Mouse (Mus musculus): ENCODE data around the gene Pdlim7. TPM values are rescaled to one million over a fixed set of nuclear protein-coding genes. Genes with fewer than 3 reads are reported as not detected.
A peak's percentile ranks its signal among the peaks of the same experiment; 100 is the strongest.

Pdlim7 gene
- polyA plus RNA-seq, 1 experiment from 2014 or later: 155 TPM

DNA sequence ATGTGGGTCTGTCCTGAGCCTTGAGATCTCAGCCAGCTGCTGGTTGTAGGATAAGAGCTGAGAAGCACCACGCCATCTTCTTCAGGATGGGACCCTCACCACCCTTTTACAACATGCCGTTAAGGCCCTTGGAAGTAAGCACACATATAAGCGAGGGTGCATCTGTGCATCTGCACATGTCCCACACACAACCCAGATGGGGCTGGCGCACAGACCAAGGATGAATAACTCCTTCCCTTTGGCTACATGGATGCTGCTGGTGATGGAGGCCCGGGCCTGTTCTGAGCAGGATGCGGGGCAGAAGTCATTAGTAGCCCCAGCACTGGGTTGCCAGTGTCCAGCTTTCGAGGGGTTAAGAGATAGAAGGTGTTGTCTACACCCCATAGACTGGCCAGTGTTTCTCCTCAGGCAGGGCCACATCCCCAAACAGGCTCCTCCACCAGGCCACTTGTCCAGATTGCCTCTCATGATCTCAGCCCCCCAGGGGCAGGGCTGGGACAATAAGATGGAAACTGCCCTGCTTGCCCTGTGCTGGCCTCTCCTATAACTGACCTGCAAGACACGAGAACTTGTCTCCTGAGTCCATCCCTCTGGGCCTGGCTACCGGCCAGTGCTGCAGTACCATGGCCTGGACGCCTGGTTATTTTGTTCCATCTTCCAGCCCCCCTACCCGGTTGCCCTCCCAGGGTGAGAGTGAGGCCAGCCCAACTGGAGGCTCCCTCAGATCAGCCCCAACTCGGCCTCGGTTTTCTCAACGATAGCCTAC lies 27.3 kb downstream of the Pdlim7 start:
- no peak overlapping the region for H3K27ac ChIP-seq (replicated peaks; ENCODE audit: low read depth, low read length)
- H3K27me3 ChIP-seq (ENCODE audit: control insufficient read depth, insufficient read depth, low read length): no peaks in the 10 kb centered on the region
- peak overlapping the region; percentile 98 for H3K4me2 ChIP-seq (ENCODE audit: low read depth, severe bottlenecking)
- H3K4me3 ChIP-seq (ENCODE audit: low read depth, low read length): peak overlapping the region; percentile 100
- ATAC-seq (ENCODE audit: insufficient number of reproducible peaks, low FRiP score, low TSS enrichment, low read depth) (0 out of 2 replicates have a peak, but pooled peaks have one; percentile 5), DNase-seq (ENCODE audit: low spot score) (peak; percentile 43)
- peaks cover 14% of the 10 kb centered on the region; the same call in 1 of the 2 replicates for H3K36me3 ChIP-seq (ENCODE audit: control insufficient read depth, insufficient read depth, low read length)
- no peaks in the 10 kb centered on the region for H3K9me3 ChIP-seq (ENCODE audit: control insufficient read depth, low read length)
- H3K4me1 ChIP-seq (ENCODE audit: control insufficient read depth, insufficient read depth, low read length): peaks cover 37% of the 10 kb centered on the region
- 40% methylated on average over 14 of the region's 14 CpGs for WGBS
- peak overlapping the region; percentile 100 for H3K9ac ChIP-seq (ENCODE audit: low read length)

GRCm38 (mm10) chr13:55484520-55485088 lies 28.9 kb downstream of the Pdlim7 start:
- 22% methylated on average over 7 of the region's 7 CpGs for WGBS
- Histone ChIP-seq H3K27ac (replicated peaks; ENCODE audit: low read depth, low read length) (no peak overlapping the region), H3K4me3 (ENCODE audit: low read depth, low read length) (peak overlapping the region; percentile 6; the same call in 1 of the 2 replicates), H3K9ac (ENCODE audit: low read length) (peak overlapping the region; percentile 37), H3K4me1 (ENCODE audit: control insufficient read depth, insufficient read depth, low read length) (peaks cover 37% of the 10 kb centered on the region), H3K27me3 (ENCODE audit: control insufficient read depth, insufficient read depth, low read length) (no peaks in the 10 kb centered on the region), H3K4me2 (ENCODE audit: low read depth, severe bottlenecking) (peak overlapping the region; percentile 34), H3K9me3 (ENCODE audit: control insufficient read depth, low read length) (no peaks in the 10 kb centered on the region), H3K36me3 (ENCODE audit: control insufficient read depth, insufficient read depth, low read length) (peaks cover 28% of the 10 kb centered on the region)
- no peak for ATAC-seq (ENCODE audit: insufficient number of reproducible peaks, low FRiP score, low TSS enrichment, low read depth)
- no peak for DNase-seq (ENCODE audit: low spot score)

DNA sequence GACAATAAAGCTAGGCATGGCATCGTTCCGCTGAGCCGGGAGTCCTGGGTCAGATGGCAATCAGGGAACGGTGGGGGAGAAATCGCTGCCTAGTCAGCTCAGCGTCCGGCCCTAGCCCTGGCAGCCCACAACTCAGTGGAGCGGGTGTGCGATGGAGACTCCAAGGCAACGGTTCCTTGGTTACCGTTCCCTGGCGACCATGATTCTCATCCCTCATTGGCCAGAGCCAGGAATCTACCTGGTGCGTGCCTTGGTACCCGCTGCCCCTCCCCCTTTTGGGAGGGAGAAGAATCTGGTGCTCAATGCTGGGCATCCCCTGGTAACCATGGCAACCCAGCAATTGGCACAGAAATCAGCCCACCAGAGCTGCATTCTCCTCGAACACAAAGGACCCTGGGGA lies 29.9 kb downstream of the Pdlim7 start:
- Histone ChIP-seq H3K27me3 (ENCODE audit: control insufficient read depth, insufficient read depth, low read length) (no peaks in the 10 kb centered on the region), H3K36me3 (ENCODE audit: control insufficient read depth, insufficient read depth, low read length) (peaks cover 38% of the 10 kb centered on the region), H3K27ac (replicated peaks; ENCODE audit: low read depth, low read length) (no peak overlapping the region), H3K9ac (ENCODE audit: low read length) (no peak overlapping the region), H3K4me2 (ENCODE audit: low read depth, severe bottlenecking) (no peak overlapping the region), H3K9me3 (ENCODE audit: control insufficient read depth, low read length) (no peaks in the 10 kb centered on the region), H3K4me3 (ENCODE audit: low read depth, low read length) (no peak overlapping the region), H3K4me1 (ENCODE audit: control insufficient read depth, insufficient read depth, low read length) (peaks cover 37% of the 10 kb centered on the region)
- 72% methylated on average over 15 of the region's 15 CpGs for WGBS
- ATAC-seq (ENCODE audit: insufficient number of reproducible peaks, low FRiP score, low TSS enrichment, low read depth): no peak
- peak; percentile 46 for DNase-seq (ENCODE audit: low spot score)

- WGBS: 66% methylated on average over 9 of the region's 9 CpGs
- Histone ChIP-seq H3K4me3 (ENCODE audit: low read depth, low read length) (no peak overlapping the region), H3K27me3 (ENCODE audit: control insufficient read depth, insufficient read depth, low read length) (no peaks in the 10 kb centered on the region), H3K9me3 (ENCODE audit: control insufficient read depth, low read length) (no peaks in the 10 kb centered on the region), H3K27ac (replicated peaks; ENCODE audit: low read depth, low read length) (no peak overlapping the region), H3K36me3 (ENCODE audit: control insufficient read depth, insufficient read depth, low read length) (peaks cover 38% of the 10 kb centered on the region), H3K4me2 (ENCODE audit: low read depth, severe bottlenecking) (no peak overlapping the region), H3K9ac (ENCODE audit: low read length) (no peak overlapping the region), H3K4me1 (ENCODE audit: control insufficient read depth, insufficient read depth, low read length) (peaks cover 34% of the 10 kb centered on the region)
- DNase-seq (ENCODE audit: low spot score) (no peak), ATAC-seq (ENCODE audit: insufficient number of reproducible peaks, low FRiP score, low TSS enrichment, low read depth) (no peak)
Measured at GRCm38 (mm10) chr13:55483071-55483470, 30.4 kb downstream of the Pdlim7 start.

DNA sequence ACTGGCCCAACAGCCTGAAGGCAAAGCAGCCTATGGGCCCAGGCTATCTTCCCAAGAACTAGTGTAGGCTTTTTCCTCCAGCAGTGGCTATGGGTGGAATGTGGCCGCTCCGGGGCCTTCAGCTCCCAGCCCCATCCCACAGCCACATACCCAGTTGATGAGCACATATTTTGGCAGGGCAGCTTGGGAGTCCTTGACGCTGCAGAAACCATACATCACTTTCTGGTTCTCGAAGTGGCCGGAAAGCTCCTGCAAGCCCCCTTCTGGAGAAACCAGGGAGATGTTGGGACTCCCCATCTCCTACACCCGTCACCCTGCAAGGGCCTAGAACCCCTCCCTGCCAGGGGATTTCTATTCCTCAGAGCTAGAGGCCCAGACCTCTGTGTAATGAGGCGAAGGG lies 30.9 kb downstream of the Pdlim7 start:
- peaks cover 38% of the 10 kb centered on the region for H3K36me3 ChIP-seq (ENCODE audit: control insufficient read depth, insufficient read depth, low read length)
- no peaks in the 10 kb centered on the region for H3K9me3 ChIP-seq (ENCODE audit: control insufficient read depth, low read length)
- peaks cover 34% of the 10 kb centered on the region for H3K4me1 ChIP-seq (ENCODE audit: control insufficient read depth, insufficient read depth, low read length)
- H3K4me3 ChIP-seq (ENCODE audit: low read depth, low read length): no peak overlapping the region
- H3K27ac ChIP-seq (replicated peaks; ENCODE audit: low read depth, low read length): no peak overlapping the region
- ATAC-seq (ENCODE audit: insufficient number of reproducible peaks, low FRiP score, low TSS enrichment, low read depth): no peak
- WGBS: 86% methylated on average over 7 of the region's 7 CpGs
- H3K27me3 ChIP-seq (ENCODE audit: control insufficient read depth, insufficient read depth, low read length): no peaks in the 10 kb centered on the region
- no peak overlapping the region for H3K9ac ChIP-seq (ENCODE audit: low read length)
- H3K4me2 ChIP-seq (ENCODE audit: low read depth, severe bottlenecking): no peak overlapping the region
- no peak for DNase-seq (ENCODE audit: low spot score)

DNA sequence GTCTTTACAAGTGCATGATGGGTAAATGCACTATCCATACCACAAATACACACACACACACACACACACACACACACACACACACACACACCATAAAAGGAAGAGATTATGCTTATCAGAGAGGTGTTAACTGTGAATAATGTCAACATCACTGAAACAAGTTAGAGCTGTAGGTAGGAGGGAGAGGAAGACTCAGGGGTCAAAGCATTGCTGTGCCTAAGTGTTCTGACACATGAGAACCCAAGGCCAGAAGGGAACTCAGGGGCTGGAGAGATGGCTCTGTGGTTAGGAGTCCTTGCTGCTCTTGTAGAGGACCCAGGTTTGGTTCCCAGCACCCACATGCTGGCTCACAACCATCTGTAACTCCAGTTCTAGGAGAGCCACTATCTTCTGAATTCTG lies 33.5 kb downstream of the Pdlim7 start:
- H3K4me3 ChIP-seq (ENCODE audit: low read depth, low read length): no peak overlapping the region
- H3K27me3 ChIP-seq (ENCODE audit: control insufficient read depth, insufficient read depth, low read length): no peaks in the 10 kb centered on the region
- no peak overlapping the region for H3K4me2 ChIP-seq (ENCODE audit: low read depth, severe bottlenecking)
- H3K36me3 ChIP-seq (ENCODE audit: control insufficient read depth, insufficient read depth, low read length): peaks cover 52% of the 10 kb centered on the region
- no peak overlapping the region for H3K9ac ChIP-seq (ENCODE audit: low read length)
- ATAC-seq (ENCODE audit: insufficient number of reproducible peaks, low FRiP score, low TSS enrichment, low read depth) (no peak), DNase-seq (ENCODE audit: low spot score) (no peak)
- H3K4me1 ChIP-seq (ENCODE audit: control insufficient read depth, insufficient read depth, low read length): peaks cover 15% of the 10 kb centered on the region
- no peak overlapping the region for H3K27ac ChIP-seq (replicated peaks; ENCODE audit: low read depth, low read length)
- H3K9me3 ChIP-seq (ENCODE audit: control insufficient read depth, low read length): no peaks in the 10 kb centered on the region

DNA sequence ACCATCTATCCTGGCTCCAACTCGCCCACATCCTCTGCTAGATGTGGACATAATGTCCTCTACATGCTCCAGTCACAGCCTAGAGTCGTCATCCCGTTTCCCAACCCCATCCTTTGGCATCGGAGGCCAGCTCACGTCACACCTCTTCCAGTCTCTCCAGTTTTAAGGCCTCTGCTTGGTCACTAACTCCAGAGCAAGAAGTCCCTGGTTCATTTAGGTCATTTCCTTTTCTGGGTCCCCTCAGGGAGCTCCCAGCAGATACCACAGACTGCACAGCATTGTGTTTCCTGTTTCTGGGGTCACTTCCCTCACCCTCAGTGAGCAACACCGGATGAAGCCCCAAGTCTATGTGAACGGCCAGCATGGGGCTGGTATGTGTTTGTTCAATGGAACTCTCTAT lies 34.5 kb downstream of the Pdlim7 start:
- no peak overlapping the region for H3K4me3 ChIP-seq (ENCODE audit: low read depth, low read length)
- H3K4me1 ChIP-seq (ENCODE audit: control insufficient read depth, insufficient read depth, low read length): peaks cover 6% of the 10 kb centered on the region; the same call in 1 of the 2 replicates
- H3K9me3 ChIP-seq (ENCODE audit: control insufficient read depth, low read length): no peaks in the 10 kb centered on the region
- H3K9ac ChIP-seq (ENCODE audit: low read length): no peak overlapping the region
- peaks cover 57% of the 10 kb centered on the region for H3K36me3 ChIP-seq (ENCODE audit: control insufficient read depth, insufficient read depth, low read length)
- ATAC-seq (ENCODE audit: insufficient number of reproducible peaks, low FRiP score, low TSS enrichment, low read depth) (no peak), DNase-seq (ENCODE audit: low spot score) (no peak)
- H3K27me3 ChIP-seq (ENCODE audit: control insufficient read depth, insufficient read depth, low read length): no peaks in the 10 kb centered on the region
- 89% methylated on average over 7 of the region's 7 CpGs for WGBS
- no peak overlapping the region for H3K27ac ChIP-seq (replicated peaks; ENCODE audit: low read depth, low read length)
- no peak overlapping the region for H3K4me2 ChIP-seq (ENCODE audit: low read depth, severe bottlenecking)

- H3K27ac ChIP-seq (replicated peaks; ENCODE audit: low read depth, low read length): no peak overlapping the region
- no peaks in the 10 kb centered on the region for H3K4me1 ChIP-seq (ENCODE audit: control insufficient read depth, insufficient read depth, low read length)
- no peak overlapping the region for H3K9ac ChIP-seq (ENCODE audit: low read length)
- ATAC-seq (ENCODE audit: insufficient number of reproducible peaks, low FRiP score, low TSS enrichment, low read depth) (no peak), DNase-seq (ENCODE audit: low spot score) (peak; percentile 66)
- no peaks in the 10 kb centered on the region for H3K27me3 ChIP-seq (ENCODE audit: control insufficient read depth, insufficient read depth, low read length)
- no peak overlapping the region for H3K4me2 ChIP-seq (ENCODE audit: low read depth, severe bottlenecking)
- H3K36me3 ChIP-seq (ENCODE audit: control insufficient read depth, insufficient read depth, low read length): peaks cover 55% of the 10 kb centered on the region
- no peak overlapping the region for H3K4me3 ChIP-seq (ENCODE audit: low read depth, low read length)
- 50% methylated on average over 5 of the region's 5 CpGs for WGBS
- no peaks in the 10 kb centered on the region for H3K9me3 ChIP-seq (ENCODE audit: control insufficient read depth, low read length)
Measured at GRCm38 (mm10) chr13:55478036-55478435, 35.4 kb downstream of the Pdlim7 start.

All from limb, embryonic 11.5 days (tissue).